Mouse (Mus musculus): Measurements from ENCODE around the gene Iah1. TPM values are rescaled to one million over a fixed set of nuclear protein-coding genes. Genes with fewer than 3 reads are reported as not detected.
A peak's percentile ranks its signal among the peaks of the same experiment; 100 is the strongest.

Iah1 gene
- polyA plus RNA-seq, 1 experiment from 2014 or later: 26.8 TPM

DNA sequence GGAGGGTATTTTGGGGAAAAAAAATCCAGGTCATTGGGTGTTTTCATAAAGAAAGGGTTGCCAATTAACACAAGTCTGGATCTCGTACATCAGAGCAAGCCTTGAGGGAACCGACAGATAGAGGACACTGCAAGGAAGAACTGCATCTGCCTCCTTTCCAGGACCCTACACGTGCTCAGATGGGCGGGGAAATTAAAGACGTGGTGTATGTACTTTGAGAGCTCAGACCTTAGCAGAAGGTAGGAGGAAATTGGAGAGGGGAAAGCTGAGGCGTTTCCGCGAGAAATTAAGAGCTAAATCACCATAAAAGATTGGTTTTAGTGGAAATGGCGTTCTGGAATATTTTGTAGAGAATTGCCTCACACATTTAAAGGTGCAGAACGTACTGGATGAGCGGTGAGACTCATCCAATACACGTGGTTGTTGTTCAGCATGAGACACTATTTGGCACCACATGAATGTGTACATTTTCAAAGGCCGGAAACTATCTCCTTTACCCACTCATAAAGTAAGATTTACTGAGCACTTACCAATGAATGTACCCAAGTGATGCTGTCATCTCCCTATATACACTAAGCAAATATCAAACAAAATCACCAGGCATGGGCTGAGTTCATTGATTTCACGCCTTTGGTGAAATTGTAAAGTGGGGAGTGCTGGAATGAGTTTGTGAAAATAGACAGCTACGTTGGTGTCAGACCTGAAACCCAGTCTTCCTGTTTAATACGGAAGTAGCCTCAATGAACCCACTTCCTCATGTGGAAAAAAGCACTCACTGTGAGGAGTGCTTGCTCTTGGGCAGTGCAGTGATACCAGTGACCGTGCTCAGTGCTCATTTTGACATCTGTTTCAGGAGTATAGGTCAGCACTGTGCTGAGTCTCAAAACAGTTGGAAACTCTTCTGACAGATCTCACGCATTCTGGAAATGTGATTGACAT lies 29.2 kb upstream of the Iah1 start:
- Histone ChIP-seq H3K27ac (ENCODE audit: low read depth, low read length) (peak overlapping the region; percentile 92), H3K4me2 (ENCODE audit: low read depth, low read length) (peak overlapping the region; percentile 62), H3K9me3 (ENCODE audit: control insufficient read depth, low read length) (no peaks in the 10 kb centered on the region), H3K27me3 (ENCODE audit: control insufficient read depth, insufficient read depth, low read length) (no peaks in the 10 kb centered on the region), H3K9ac (replicated peaks; ENCODE audit: low read depth, low read length) (peak overlapping the region; percentile 91), H3K36me3 (ENCODE audit: control insufficient read depth, insufficient read depth, low read length) (peaks cover 9% of the 10 kb centered on the region; the same call in 1 of the 2 replicates), H3K4me1 (ENCODE audit: control insufficient read depth, insufficient read depth, low read length) (peaks cover 17% of the 10 kb centered on the region), H3K4me3 (ENCODE audit: low read depth, low read length) (peak overlapping the region; percentile 82)
- WGBS: 38% methylated on average over 18 of the region's 18 CpGs
- ATAC-seq (ENCODE audit: low read depth): peak; percentile 45

DNA sequence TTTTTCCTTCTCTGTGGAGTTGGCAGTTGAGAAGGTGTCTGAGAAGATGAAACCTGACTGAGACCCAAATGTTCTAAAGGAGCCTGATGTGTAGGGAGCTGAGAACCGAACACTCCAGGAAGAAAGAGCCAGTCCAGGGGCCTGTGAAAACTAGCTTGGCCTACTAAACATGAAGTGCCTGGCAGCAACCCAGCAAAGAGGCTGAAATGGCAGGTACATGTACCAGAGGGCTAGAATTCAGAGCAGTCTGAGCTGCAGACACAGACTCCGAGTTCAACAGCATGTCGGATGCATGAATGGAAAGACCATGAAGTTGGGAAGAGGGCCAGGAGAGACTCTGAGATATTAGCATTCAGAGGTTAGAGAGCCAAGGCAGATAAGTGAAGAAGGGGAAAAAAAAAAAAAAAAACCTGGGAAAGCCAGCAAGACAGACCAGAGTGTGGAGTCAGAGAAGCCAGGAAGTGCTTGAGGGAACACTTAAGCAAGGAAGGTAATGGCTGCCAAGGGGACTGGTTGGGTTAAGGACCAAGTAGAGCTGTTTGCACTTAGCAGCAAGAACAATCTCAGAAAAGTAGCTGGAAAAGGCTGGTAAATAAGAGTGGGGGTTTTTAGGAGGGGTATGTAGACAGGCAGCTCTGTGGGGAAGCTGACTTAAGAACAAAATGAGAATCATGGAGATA lies 27.3 kb upstream of the Iah1 start:
- Histone ChIP-seq H3K9ac (replicated peaks; ENCODE audit: low read depth, low read length) (no peak overlapping the region), H3K36me3 (ENCODE audit: control insufficient read depth, insufficient read depth, low read length) (peaks cover 26% of the 10 kb centered on the region), H3K4me2 (ENCODE audit: low read depth, low read length) (no peak overlapping the region), H3K4me1 (ENCODE audit: control insufficient read depth, insufficient read depth, low read length) (peaks cover 17% of the 10 kb centered on the region), H3K9me3 (ENCODE audit: control insufficient read depth, low read length) (no peaks in the 10 kb centered on the region), H3K4me3 (ENCODE audit: low read depth, low read length) (no peak overlapping the region), H3K27me3 (ENCODE audit: control insufficient read depth, insufficient read depth, low read length) (no peaks in the 10 kb centered on the region), H3K27ac (ENCODE audit: low read depth, low read length) (no peak overlapping the region)
- 93% methylated on average over 3 of the region's 3 CpGs for WGBS
- ATAC-seq (ENCODE audit: low read depth): no peak

DNA sequence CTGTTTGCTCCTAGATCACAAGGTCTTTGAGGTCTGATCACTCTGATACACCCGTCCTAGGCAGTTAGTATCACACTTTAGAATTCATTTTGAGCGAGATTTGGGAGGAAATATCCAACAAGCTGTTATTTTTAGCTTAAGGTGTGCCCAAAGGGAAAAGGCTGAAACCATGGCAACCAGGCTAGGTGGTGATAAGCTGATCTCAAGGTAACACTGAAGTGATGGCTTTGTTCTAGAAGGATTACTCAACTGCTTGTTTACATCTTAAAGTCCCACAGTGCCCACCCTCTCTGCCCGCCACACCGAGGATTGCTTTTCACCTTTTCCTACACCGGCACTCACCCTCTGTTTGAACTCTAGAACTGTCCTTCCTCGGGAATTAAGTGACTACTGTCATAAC lies 26.5 kb upstream of the Iah1 start:
- 88% methylated on average over 6 of the region's 6 CpGs for WGBS
- no peak overlapping the region for H3K27ac ChIP-seq (ENCODE audit: low read depth, low read length)

DNA sequence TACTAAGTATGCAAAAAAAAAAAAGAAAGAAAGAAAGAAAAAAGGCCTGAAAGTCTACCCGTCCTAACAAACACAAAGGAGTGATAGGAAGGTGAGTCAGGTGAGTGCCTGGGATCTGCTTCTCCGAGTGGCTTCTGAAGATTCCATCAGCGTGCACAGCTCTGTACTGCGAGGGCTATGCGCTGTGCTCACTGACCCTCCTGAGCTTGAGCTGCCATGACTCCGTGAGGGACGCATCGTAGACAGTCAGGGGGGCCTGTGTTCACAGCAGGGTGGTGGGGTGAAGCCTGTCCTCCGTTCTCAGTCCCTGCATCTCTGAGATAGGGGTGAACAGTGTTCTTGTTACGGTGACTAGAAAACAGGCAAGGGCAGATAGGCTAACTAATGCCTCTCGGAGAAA lies 17.3 kb upstream of the Iah1 start:
- ATAC-seq (ENCODE audit: low read depth): no peak
- 97% methylated on average over 11 of the region's 11 CpGs for WGBS
- H3K4me2 ChIP-seq (ENCODE audit: low read depth, low read length): no peak overlapping the region
- no peaks in the 10 kb centered on the region for H3K27me3 ChIP-seq (ENCODE audit: control insufficient read depth, insufficient read depth, low read length)
- no peaks in the 10 kb centered on the region for H3K9me3 ChIP-seq (ENCODE audit: control insufficient read depth, low read length)
- H3K36me3 ChIP-seq (ENCODE audit: control insufficient read depth, insufficient read depth, low read length): peaks cover 78% of the 10 kb centered on the region
- no peak overlapping the region for H3K4me3 ChIP-seq (ENCODE audit: low read depth, low read length)
- no peaks in the 10 kb centered on the region for H3K4me1 ChIP-seq (ENCODE audit: control insufficient read depth, insufficient read depth, low read length)
- H3K27ac ChIP-seq (ENCODE audit: low read depth, low read length): no peak overlapping the region
- no peak overlapping the region for H3K9ac ChIP-seq (replicated peaks; ENCODE audit: low read depth, low read length)

More for the DNA sequence above, 26.5 kb upstream of the Iah1 start:
- ATAC-seq (ENCODE audit: low read depth): no peak
- Histone ChIP-seq H3K9ac (replicated peaks; ENCODE audit: low read depth, low read length) (no peak overlapping the region), H3K9me3 (ENCODE audit: control insufficient read depth, low read length) (no peaks in the 10 kb centered on the region), H3K36me3 (ENCODE audit: control insufficient read depth, insufficient read depth, low read length) (peaks cover 34% of the 10 kb centered on the region), H3K4me3 (ENCODE audit: low read depth, low read length) (no peak overlapping the region), H3K27me3 (ENCODE audit: control insufficient read depth, insufficient read depth, low read length) (no peaks in the 10 kb centered on the region), H3K4me2 (ENCODE audit: low read depth, low read length) (no peak overlapping the region), H3K4me1 (ENCODE audit: control insufficient read depth, insufficient read depth, low read length) (peaks cover 17% of the 10 kb centered on the region)

DNA sequence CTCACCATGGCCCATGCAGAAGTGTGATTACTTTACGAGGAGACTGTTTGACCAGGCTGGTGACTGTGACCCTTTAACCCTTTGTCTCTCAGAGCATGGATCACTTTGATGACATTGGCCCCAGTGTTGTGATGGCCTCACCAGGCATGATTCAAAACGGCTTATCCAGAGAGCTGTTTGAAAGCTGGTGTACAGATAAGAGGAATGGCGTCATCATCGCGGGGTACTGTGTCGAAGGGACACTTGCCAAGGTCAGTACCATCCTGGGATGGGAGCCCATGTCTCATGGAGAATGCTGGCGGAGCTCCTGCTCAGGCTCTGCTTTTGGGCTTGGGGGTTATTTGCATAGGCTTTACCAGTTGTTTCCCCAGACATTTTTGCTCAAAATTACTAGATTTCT lies 14.9 kb upstream of the Iah1 start:
- Histone ChIP-seq H3K4me2 (ENCODE audit: low read depth, low read length) (no peak overlapping the region), H3K27me3 (ENCODE audit: control insufficient read depth, insufficient read depth, low read length) (no peaks in the 10 kb centered on the region), H3K4me3 (ENCODE audit: low read depth, low read length) (no peak overlapping the region), H3K36me3 (ENCODE audit: control insufficient read depth, insufficient read depth, low read length) (peaks cover 69% of the 10 kb centered on the region), H3K9me3 (ENCODE audit: control insufficient read depth, low read length) (no peaks in the 10 kb centered on the region), H3K9ac (replicated peaks; ENCODE audit: low read depth, low read length) (no peak overlapping the region), H3K27ac (ENCODE audit: low read depth, low read length) (no peak overlapping the region), H3K4me1 (ENCODE audit: control insufficient read depth, insufficient read depth, low read length) (no peaks in the 10 kb centered on the region)
- no peak for ATAC-seq (ENCODE audit: low read depth)
- WGBS: 89% methylated on average over 7 of the region's 7 CpGs

DNA sequence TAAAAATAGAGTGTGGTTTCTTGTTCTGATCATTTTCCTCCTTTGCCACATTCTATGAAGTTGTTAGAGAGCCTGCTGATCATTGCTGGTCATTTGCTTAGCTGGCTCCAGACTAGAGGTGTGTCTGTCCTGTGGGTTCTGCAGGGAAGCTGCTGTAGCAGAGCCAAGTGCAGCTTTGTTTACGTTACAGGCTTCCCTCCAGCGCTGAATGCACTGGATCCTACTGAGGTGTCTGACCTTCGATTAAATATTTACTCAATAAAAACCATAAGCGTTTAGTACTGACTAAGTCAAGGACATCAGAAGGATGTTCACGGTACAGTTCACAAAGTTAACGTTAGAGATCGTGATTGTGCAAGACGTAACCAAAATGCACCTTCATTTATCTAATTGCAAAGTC lies 14.3 kb upstream of the Iah1 start:
- WGBS: 89% methylated on average over 8 of the region's 8 CpGs
- Histone ChIP-seq H3K27me3 (ENCODE audit: control insufficient read depth, insufficient read depth, low read length) (no peaks in the 10 kb centered on the region), H3K4me2 (ENCODE audit: low read depth, low read length) (no peak overlapping the region), H3K27ac (ENCODE audit: low read depth, low read length) (no peak overlapping the region), H3K4me3 (ENCODE audit: low read depth, low read length) (no peak overlapping the region), H3K36me3 (ENCODE audit: control insufficient read depth, insufficient read depth, low read length) (peaks cover 65% of the 10 kb centered on the region), H3K9me3 (ENCODE audit: control insufficient read depth, low read length) (no peaks in the 10 kb centered on the region), H3K9ac (replicated peaks; ENCODE audit: low read depth, low read length) (no peak overlapping the region), H3K4me1 (ENCODE audit: control insufficient read depth, insufficient read depth, low read length) (no peaks in the 10 kb centered on the region)
- ATAC-seq (ENCODE audit: low read depth): no peak

DNA sequence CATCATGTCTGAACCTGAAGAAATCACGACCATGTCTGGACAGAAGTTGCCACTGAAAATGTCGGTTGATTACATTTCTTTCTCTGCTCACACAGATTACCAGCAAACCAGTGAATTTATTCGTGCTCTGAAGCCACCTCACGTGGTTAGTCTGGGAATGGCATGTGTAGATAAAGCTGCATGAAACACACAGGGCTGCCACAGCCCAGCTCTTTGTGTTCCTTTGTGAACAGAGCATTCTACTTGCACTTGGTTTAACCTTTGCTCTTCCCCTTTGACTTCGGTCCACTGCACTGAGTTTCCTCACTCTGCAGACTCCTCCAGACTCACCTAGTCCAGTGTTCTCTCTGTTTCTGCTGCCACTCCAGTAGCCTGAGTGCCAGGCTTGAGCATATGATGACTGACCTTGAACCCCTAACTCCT lies 13.8 kb upstream of the Iah1 start:
- Histone ChIP-seq H3K9ac (replicated peaks; ENCODE audit: low read depth, low read length) (no peak overlapping the region), H3K36me3 (ENCODE audit: control insufficient read depth, insufficient read depth, low read length) (peaks cover 65% of the 10 kb centered on the region), H3K27me3 (ENCODE audit: control insufficient read depth, insufficient read depth, low read length) (no peaks in the 10 kb centered on the region), H3K9me3 (ENCODE audit: control insufficient read depth, low read length) (no peaks in the 10 kb centered on the region), H3K4me3 (ENCODE audit: low read depth, low read length) (no peak overlapping the region), H3K4me2 (ENCODE audit: low read depth, low read length) (no peak overlapping the region), H3K27ac (ENCODE audit: low read depth, low read length) (no peak overlapping the region), H3K4me1 (ENCODE audit: control insufficient read depth, insufficient read depth, low read length) (no peaks in the 10 kb centered on the region)
- ATAC-seq (ENCODE audit: low read depth): no peak
- WGBS: 91% methylated on average over 5 of the region's 5 CpGs

DNA sequence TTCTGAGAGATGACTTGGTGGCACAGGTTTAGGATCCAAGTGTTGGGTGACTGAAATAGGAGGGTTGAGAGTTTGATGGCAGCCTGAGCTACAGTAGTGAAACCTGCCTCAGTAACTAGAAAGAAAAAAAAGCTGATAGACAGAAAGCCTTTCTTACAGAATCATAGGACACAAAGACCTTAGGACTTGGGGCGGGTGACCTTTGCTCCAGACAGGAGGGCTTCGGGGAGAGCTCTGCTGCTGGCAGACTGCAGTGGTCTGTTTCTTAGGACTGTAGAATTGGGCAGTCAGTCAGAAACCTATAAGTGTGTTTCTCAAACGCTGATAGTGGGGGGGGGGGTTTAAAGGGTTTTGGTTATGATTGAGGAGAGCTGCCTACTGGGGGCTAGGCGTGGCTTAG lies 10.4 kb upstream of the Iah1 start:
- no peaks in the 10 kb centered on the region for H3K4me1 ChIP-seq (ENCODE audit: control insufficient read depth, insufficient read depth, low read length)
- H3K4me3 ChIP-seq (ENCODE audit: low read depth, low read length): no peak overlapping the region
- H3K9me3 ChIP-seq (ENCODE audit: control insufficient read depth, low read length): no peaks in the 10 kb centered on the region
- H3K36me3 ChIP-seq (ENCODE audit: control insufficient read depth, insufficient read depth, low read length): peaks cover 60% of the 10 kb centered on the region
- no peak overlapping the region for H3K27ac ChIP-seq (ENCODE audit: low read depth, low read length)
- H3K27me3 ChIP-seq (ENCODE audit: control insufficient read depth, insufficient read depth, low read length): no peaks in the 10 kb centered on the region
- 93% methylated on average over 4 of the region's 4 CpGs for WGBS
- H3K9ac ChIP-seq (replicated peaks; ENCODE audit: low read depth, low read length): no peak overlapping the region
- no peak overlapping the region for H3K4me2 ChIP-seq (ENCODE audit: low read depth, low read length)
- no peak for ATAC-seq (ENCODE audit: low read depth)

DNA sequence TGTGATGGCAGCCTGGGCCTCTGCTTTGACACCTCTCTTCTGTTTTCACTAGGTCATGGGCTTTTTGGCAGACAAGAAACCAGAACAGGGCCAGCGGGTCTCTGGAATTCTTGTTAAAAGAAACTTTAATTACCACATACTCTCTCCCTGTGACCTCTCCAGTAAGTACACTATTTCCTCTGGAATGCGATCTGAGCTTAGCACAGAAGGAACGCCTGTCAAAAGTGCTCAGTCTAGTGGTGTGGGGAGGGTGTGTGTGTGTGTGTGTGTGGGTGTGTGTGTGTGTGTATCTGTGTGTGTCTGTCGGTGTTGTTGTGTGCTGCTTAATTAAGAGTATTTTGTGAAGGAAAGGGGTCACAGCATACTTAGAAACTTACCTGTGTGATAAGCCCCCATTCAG lies 9.5 kb upstream of the Iah1 start:
- no peak overlapping the region for H3K4me3 ChIP-seq (ENCODE audit: low read depth, low read length)
- H3K27ac ChIP-seq (ENCODE audit: low read depth, low read length): no peak overlapping the region
- H3K4me1 ChIP-seq (ENCODE audit: control insufficient read depth, insufficient read depth, low read length): no peaks in the 10 kb centered on the region
- H3K36me3 ChIP-seq (ENCODE audit: control insufficient read depth, insufficient read depth, low read length): peaks cover 63% of the 10 kb centered on the region
- 94% methylated on average over 4 of the region's 4 CpGs for WGBS
- no peak for ATAC-seq (ENCODE audit: low read depth)
- no peaks in the 10 kb centered on the region for H3K27me3 ChIP-seq (ENCODE audit: control insufficient read depth, insufficient read depth, low read length)
- H3K9ac ChIP-seq (replicated peaks; ENCODE audit: low read depth, low read length): no peak overlapping the region
- no peak overlapping the region for H3K4me2 ChIP-seq (ENCODE audit: low read depth, low read length)
- H3K9me3 ChIP-seq (ENCODE audit: control insufficient read depth, low read length): no peaks in the 10 kb centered on the region
